Mouse (Mus musculus): ENCODE data around the gene Acot3.

Acot3 gene

DNA sequence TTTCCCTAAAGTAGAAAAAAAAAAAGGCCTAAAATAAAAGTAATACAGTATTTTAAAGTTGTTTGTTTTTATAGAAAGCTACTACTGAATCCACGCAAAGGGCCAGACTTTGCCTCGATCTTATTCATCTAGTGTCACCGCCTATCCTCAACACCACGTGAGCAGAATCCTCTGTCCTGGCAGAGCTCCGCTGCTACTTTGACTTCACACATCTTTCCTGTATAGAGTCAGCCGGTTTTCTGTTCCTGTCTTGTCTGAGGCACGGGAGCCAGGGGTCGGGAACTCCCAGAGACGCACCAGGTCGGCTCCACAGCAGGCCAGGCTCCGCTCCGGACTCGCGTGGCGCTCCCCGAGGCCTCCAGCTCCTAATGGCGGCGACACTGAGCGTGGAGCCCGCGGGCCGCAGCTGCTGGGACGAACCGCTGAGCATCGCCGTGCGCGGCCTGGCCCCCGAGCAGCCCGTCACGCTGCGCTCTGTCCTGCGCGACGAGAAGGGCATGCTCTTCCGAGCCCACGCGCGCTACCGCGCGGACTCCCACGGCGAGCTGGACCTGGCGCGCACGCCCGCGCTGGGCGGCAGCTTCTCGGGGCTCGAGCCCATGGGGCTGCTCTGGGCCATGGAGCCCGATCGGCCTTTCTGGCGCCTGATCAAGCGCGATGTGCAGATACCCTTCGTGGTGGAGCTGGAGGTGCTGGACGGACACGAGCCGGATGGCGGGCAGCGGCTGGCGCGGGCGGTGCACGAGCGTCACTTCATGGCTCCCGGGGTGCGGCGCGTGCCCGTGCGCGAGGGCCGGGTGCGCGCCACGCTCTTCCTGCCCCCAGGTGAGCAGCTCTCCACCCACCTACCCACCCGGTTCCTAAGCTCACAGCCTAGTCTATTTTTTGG is 48.9 kb downstream of the Acot3 start, which contains the start of gene Acot6:
TSS of gene Acot6 (plus strand) at position 51 of the 889 bp plus-strand sequence.
- peak; percentile 44 for DNase-seq (ENCODE audit: low read depth, low spot score)

DNA sequence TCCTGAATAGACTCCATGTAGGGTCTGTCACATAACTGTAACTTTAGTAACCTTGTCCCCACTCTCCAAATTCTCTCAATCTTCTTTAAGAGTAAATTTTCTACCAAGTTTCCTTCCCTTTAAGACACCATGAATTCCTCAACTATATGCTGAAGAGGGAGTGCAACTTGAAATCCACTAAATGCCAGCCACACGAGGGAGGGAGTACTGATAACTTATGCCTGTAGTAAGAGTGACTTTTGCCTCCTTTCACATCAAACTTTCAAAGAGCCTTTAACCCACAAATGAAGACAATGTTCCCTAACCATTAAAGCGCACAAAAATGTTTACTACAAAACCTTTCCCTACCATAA is 49.5 kb downstream of the Acot3 start:
- DNase-seq (ENCODE audit: low read depth, low spot score), result no peak

DNA sequence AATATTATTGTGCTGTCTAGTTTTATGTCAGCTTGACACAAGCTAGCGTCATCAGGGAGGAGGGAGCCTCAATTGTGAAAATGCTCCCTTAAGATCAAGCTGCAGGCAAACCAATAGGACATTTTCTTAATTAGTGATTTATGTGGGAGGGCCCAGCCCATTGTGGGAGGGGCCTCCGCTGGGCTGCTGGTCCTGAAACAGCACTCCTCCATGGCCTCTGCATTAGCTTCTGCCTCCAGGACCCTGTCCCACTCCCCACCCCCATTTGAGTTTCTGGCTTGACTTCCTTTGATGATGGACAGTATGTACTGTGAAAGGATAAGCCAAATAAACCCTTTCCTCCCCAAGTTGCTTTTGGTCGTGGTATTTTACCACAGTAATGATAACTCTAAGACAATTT is 55.1 kb downstream of the Acot3 start:
- DNase-seq (ENCODE audit: low read depth, low spot score), result no peak

DNA sequence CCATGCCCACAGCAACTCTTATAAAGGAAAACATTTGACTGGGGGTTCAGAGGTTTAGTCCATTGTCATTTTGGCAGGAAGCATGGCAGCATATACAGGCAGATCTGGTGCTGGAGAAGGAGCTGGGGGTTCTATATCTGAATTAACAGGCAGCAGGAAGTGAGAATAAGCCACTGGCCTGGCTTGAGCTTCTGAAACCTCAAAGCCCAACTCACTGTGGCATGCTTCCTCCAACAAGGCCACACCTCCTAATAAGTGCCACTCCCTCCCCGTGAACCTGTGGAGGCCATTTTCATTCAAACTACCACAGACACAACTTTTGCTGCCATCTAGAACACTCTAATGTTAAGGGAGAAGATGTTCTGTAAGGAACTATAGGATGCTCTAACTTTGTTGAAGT is 55.7 kb downstream of the Acot3 start:
- DNase-seq (ENCODE audit: low read depth, low spot score), result peak; percentile 21

DNA sequence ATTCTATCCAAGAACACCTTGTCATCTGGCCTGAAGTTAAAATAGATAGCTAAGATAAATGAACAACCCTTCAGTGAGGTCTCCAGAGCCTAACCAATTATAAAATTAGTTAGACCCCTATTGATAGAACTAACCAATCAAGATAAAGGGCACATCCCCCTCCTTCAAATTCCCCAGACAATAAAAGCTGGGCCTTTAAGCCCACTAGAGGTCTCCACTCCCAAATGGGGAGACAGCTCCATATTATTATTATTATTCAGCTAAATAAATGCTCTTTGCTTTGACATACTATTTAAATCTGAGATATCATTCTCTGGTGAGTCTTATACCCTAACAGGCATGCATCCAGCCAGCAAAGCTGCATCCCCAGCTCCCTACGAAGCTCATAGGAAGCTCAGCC is 58.0 kb downstream of the Acot3 start:
- no peak for DNase-seq (ENCODE audit: low read depth, low spot score)

All from ES-CJ7 (cell line).